Mouse (Mus musculus) kidney, embryonic 14.5 days (tissue): ENCODE measurements at regions not wholly inside any gene's neighbourhood (a gene's known extent, or its start where the extent isn't known, plus 50 kb on each side); places are given as distances from the start of the nearest gene placed in this dataset.

Source experiments
- ATAC-seq: fragments of 200-750 bp; cut with Nextera tagmentation; 2 replicates; pipeline ENCODE4 v1.8.0; 2017; ENCODE audit warnings: moderate number of reproducible peaks, mild to moderate bottlenecking, moderate TSS enrichment, moderate library complexity; ENCODE audit not compliant: low FRiP score, low TSS enrichment
- H3K27ac ChIP-seq: fragments of 300-500 bp; sonication (generic); 2 replicates; pipeline ENCODE4 v1.5.1; 2014; ENCODE audit warnings: low read depth, mild to moderate bottlenecking, low read length, moderate library complexity, mixed read lengths
- H3K27me3 ChIP-seq: fragments of 300-500 bp; sonication (generic); 2 replicates; pipeline ENCODE4 v1.6.1; 2014; ENCODE audit warnings: mild to moderate bottlenecking, low read length; ENCODE audit not compliant: control insufficient read depth, insufficient read depth
- H3K36me3 ChIP-seq: fragments of 300-500 bp; sonication (generic); 2 replicates; pipeline ENCODE4 v1.6.1; 2014; ENCODE audit warnings: low read length, mixed read lengths; ENCODE audit not compliant: control insufficient read depth, insufficient read depth
- H3K4me1 ChIP-seq: fragments of 300-500 bp; sonication (generic); 2 replicates; pipeline ENCODE4 v1.6.1; 2014; ENCODE audit warnings: low read length, mixed read lengths; ENCODE audit not compliant: control insufficient read depth, insufficient read depth
- H3K4me2 ChIP-seq: fragments of 300-500 bp; sonication (generic); replicated peaks from 2 replicates; pipeline ENCODE4 v1.6.1; 2014; ENCODE audit warnings: low read depth, mild to moderate bottlenecking, low read length
- H3K4me3 ChIP-seq: fragments of 300-500 bp; sonication (generic); 2 replicates; pipeline ENCODE4 v1.5.1; 2014; ENCODE audit warnings: mild to moderate bottlenecking, low read length
- H3K9ac ChIP-seq: fragments of 300-500 bp; sonication (generic); 2 replicates; pipeline ENCODE4 v1.6.1; 2014; ENCODE audit warnings: low read depth, mild to moderate bottlenecking, low read length, moderate library complexity
- H3K9me3 ChIP-seq: fragments of 300-500 bp; sonication (generic); 2 replicates; pipeline ENCODE4 v1.6.1; 2016; ENCODE audit warnings: low read length; ENCODE audit not compliant: control insufficient read depth
- WGBS: fragments of 180-500 bp; shearing (Covaris S2); extraction: QIAGEN DNeasy Blood & Tissue Kit; methylation state at CpG from one replicate; pipeline ENCODE4 v1.1.7; 2014; 5-methylcytosine and 5-hydroxymethylcytosine counted together

DNA sequence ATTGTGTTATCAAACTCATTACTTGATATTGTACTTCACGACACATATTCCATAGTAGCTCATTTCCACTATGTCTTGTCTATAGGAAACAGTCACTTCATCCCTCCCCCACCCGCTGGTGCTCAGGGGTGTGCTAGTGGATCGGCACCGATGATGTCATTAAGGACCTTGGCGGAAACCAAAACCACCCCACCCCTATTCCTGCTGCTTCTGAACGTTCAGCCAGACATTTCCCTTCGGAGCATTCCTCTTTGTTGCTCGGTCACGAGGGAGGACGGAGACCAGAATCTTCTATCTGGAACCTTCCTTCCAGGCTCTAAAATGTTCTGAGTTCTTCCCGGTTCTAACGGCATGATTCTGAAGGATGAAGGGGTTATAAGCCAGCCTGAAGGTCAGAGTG, 132.3 kb upstream of the Gas1 start:
- no peak for ATAC-seq
- H3K9ac ChIP-seq, result no peak overlapping the region
- 87% methylated on average over 12 of the region's 12 CpGs for WGBS
- no peak overlapping the region for H3K27ac ChIP-seq
- no peaks in the 10 kb centered on the region for H3K27me3 ChIP-seq
- peaks cover 16% of the 10 kb centered on the region; the same call in 1 of the 2 replicates for H3K4me1 ChIP-seq
- no peaks in the 10 kb centered on the region for H3K36me3 ChIP-seq
- no peak overlapping the region for H3K4me2 ChIP-seq
- no peaks in the 10 kb centered on the region for H3K9me3 ChIP-seq
- no peak overlapping the region for H3K4me3 ChIP-seq

- Histone ChIP-seq H3K27me3 (no peaks in the 10 kb centered on the region), H3K36me3 (no peaks in the 10 kb centered on the region), H3K4me1 (peaks cover 16% of the 10 kb centered on the region; the same call in 1 of the 2 replicates), H3K4me3 (no peak overlapping the region), H3K27ac (no peak overlapping the region), H3K9ac (no peak overlapping the region), H3K9me3 (no peaks in the 10 kb centered on the region), H3K4me2 (no peak overlapping the region)
- no peak for ATAC-seq
- 93% methylated on average over 4 of the region's 4 CpGs for WGBS
Observed at GRCm38 (mm10) chr13:60309926-60310325, 132.8 kb upstream of the Gas1 start.

DNA sequence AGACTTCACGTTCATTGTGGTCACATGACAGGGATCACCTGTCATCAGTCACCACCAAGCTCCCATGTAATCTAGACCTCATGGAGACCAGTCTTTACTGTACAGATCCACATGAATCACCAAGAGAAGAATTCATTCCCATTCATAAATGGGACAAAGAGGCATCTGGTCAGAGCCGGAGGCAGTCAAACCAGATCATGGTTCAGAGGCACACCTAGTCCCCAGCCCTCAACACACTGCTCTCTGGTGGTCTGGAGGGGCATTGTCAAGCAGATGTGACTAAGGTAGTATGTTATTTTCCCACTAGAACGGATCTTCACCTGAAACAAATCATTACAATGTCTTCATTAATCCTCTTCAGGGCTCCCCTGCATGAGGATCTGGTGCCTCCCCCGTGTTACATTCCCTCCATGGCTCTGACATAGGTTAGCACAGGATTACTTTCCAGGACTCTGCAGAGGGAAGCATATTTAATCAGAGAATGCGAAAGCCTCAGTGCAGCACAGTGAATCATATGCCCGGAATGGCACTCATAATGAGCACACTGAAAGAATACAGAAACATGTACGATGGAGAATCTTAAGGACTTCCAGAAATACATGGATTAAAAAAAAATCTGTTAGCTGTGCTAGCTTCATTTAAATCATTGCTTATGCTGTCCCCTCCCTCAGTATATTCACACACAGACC, 135.4 kb upstream of the Gas1 start:
- peaks cover 11% of the 10 kb centered on the region; the same call in 1 of the 2 replicates for H3K4me1 ChIP-seq
- H3K4me3 ChIP-seq, result no peak overlapping the region
- H3K4me2 ChIP-seq, result no peak overlapping the region
- H3K36me3 ChIP-seq, result no peaks in the 10 kb centered on the region
- no peaks in the 10 kb centered on the region for H3K9me3 ChIP-seq
- no peak overlapping the region for H3K27ac ChIP-seq
- no peak overlapping the region for H3K9ac ChIP-seq
- no peaks in the 10 kb centered on the region for H3K27me3 ChIP-seq
- WGBS, result 77% methylated on average over 7 of the region's 7 CpGs
- ATAC-seq, result no peak

- WGBS, result 56% methylated on average over 8 of the region's 8 CpGs
- Histone ChIP-seq H3K4me1 (no peaks in the 10 kb centered on the region), H3K9me3 (no peaks in the 10 kb centered on the region), H3K36me3 (no peaks in the 10 kb centered on the region), H3K4me3 (no peak overlapping the region), H3K27ac (no peak overlapping the region), H3K9ac (no peak overlapping the region), H3K4me2 (no peak overlapping the region), H3K27me3 (no peaks in the 10 kb centered on the region)
- ATAC-seq, result no peak
Observed at GRCm38 (mm10) chr13:60318436-60319020, 141.4 kb upstream of the Gas1 start.

- Histone ChIP-seq H3K27ac (no peak overlapping the region), H3K4me1 (no peaks in the 10 kb centered on the region), H3K4me3 (no peak overlapping the region), H3K9me3 (no peaks in the 10 kb centered on the region), H3K9ac (no peak overlapping the region), H3K4me2 (no peak overlapping the region), H3K36me3 (no peaks in the 10 kb centered on the region), H3K27me3 (no peaks in the 10 kb centered on the region)
- ATAC-seq, result no peak
- 70% methylated on average over 4 of the region's 4 CpGs for WGBS
Observed at GRCm38 (mm10) chr13:60319268-60319667, 142.1 kb upstream of the Gas1 start.

- ATAC-seq, result no peak
- H3K27ac ChIP-seq, result no peak overlapping the region
- WGBS, result 52% methylated on average over 5 of the region's 5 CpGs
- H3K9me3 ChIP-seq, result no peaks in the 10 kb centered on the region
- H3K27me3 ChIP-seq, result no peaks in the 10 kb centered on the region
- H3K4me2 ChIP-seq, result no peak overlapping the region
- no peak overlapping the region for H3K4me3 ChIP-seq
- no peaks in the 10 kb centered on the region for H3K36me3 ChIP-seq
- H3K4me1 ChIP-seq, result no peaks in the 10 kb centered on the region
- H3K9ac ChIP-seq, result no peak overlapping the region
Observed at GRCm38 (mm10) chr13:60319861-60320602, 142.9 kb upstream of the Gas1 start.

DNA sequence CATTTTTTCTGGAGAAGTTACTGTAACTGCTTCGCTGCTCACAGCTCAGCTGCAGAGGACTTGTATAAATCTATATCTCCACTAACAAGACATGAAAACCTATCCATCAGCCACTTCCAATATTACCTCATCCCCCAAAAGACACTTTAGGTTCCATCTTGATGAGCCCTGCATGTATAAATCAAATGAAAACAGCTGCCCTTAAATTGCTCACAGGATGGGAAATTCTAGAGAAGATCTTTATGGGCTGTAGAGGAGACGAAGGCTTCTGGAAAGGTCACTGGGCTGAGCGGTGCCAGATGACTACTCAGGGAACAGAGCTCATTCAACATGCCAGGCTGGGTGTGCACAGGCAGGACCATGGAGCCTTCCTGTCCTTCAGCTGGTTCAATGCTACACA, 145.4 kb upstream of the Gas1 start:
- no peak overlapping the region for H3K4me3 ChIP-seq
- no peak overlapping the region for H3K27ac ChIP-seq
- H3K36me3 ChIP-seq, result no peaks in the 10 kb centered on the region
- H3K4me1 ChIP-seq, result no peaks in the 10 kb centered on the region
- no peaks in the 10 kb centered on the region for H3K27me3 ChIP-seq
- peaks cover 6% of the 10 kb centered on the region; the same call in 1 of the 2 replicates for H3K9me3 ChIP-seq
- H3K4me2 ChIP-seq, result no peak overlapping the region
- WGBS, result 60% methylated on average over 3 of the region's 3 CpGs
- H3K9ac ChIP-seq, result no peak overlapping the region
- peak; percentile 20; the same call in 1 of the 2 replicates for ATAC-seq

DNA sequence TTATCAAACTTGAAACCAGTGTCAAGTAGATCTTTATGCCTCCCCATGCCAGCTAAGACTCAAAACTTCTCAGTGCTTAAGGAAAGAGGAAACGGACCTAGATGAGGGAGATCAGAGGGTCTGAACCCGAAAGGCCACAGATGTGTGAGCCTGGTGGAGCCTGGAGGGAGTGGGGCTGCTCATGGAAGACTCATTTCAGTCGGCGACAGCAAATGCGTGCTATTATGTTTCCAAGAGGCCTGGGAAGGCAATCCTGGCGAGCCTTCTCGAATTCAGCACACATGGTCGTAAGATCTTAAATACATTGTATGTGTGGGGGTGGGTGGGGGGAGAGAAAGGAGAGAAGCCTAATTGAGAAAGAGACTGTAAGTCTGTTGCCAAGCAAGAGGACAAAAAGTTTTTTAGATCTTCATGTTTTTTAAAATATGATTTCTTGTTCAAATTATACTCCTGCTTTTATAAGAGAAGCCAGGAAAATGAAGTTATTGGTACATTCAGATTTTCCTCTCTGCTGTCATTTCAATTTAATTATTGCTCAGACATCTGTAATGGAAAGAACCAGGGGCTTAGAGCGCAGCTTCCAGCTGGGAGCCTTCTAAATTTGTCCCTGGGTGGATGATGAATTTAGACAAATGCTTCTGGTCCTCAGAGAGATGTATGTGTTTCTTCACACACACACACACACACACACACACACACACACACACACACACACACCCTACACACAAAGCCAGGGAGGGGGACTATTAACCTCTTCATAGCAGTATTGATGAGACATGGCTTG, 153.5 kb upstream of the Gas1 start:
- peak; percentile 91 for ATAC-seq
- Histone ChIP-seq H3K4me1 (0 out of 2 replicates have a peak, but pooled peaks cover 9% of the 10 kb centered on the region), H3K9me3 (peaks cover 6% of the 10 kb centered on the region; the same call in 1 of the 2 replicates), H3K27ac (peak overlapping the region; percentile 77), H3K9ac (no peak overlapping the region), H3K27me3 (no peaks in the 10 kb centered on the region), H3K4me3 (no peak overlapping the region), H3K4me2 (no peak overlapping the region), H3K36me3 (no peaks in the 10 kb centered on the region)
- WGBS, result 22% methylated on average over 9 of the region's 9 CpGs
